Mouse (Mus musculus) myocyte (in vitro differentiated cells): ENCODE results near the gene Zswim8. TPM values are rescaled to one million over a fixed set of nuclear protein-coding genes. Genes with fewer than 3 reads are reported as not detected.

ENCODE experiments used
- H3K27me3 ChIP-seq: one replicate; pipeline ENCODE4 v1.6.1; 2011; ENCODE audit not compliant: control insufficient read depth, insufficient read depth, insufficient read length
- H3K36me3 ChIP-seq: one replicate; pipeline ENCODE4 v1.6.1; 2011; ENCODE audit not compliant: control insufficient read depth, insufficient read depth
- H3K4me2 ChIP-seq: one replicate; pipeline ENCODE4 v1.6.1; 2011; ENCODE audit warnings: low read depth, control low read depth
- H3K4me3 ChIP-seq: one replicate; pipeline ENCODE4 v1.5.1; 2011; ENCODE audit warnings: mild to moderate bottlenecking, control low read depth, moderate library complexity
- H3K79me2 ChIP-seq: one replicate; pipeline ENCODE4 v1.6.1; 2011; ENCODE audit not compliant: control insufficient read depth, insufficient read depth
- H3ac ChIP-seq: one replicate; pipeline ENCODE4 v1.6.1; 2011; ENCODE audit not compliant: control insufficient read depth, insufficient read length
- CEBPB ChIP-seq: IDR thresholded peaks from 2 replicates; pipeline ENCODE4 v1.6.1; 2011; ENCODE audit warnings: mild to moderate bottlenecking, moderate library complexity; ENCODE audit not compliant: poor library complexity, insufficient read depth, severe bottlenecking
- E2F4 ChIP-seq: IDR thresholded peaks from one replicate; pipeline ENCODE4 v1.6.1; 2011; ENCODE audit warnings: mild to moderate bottlenecking, control low read depth, moderate library complexity; ENCODE audit not compliant: insufficient read depth
- MAX ChIP-seq: IDR thresholded peaks from one replicate; pipeline ENCODE4 v1.6.1; 2011; ENCODE audit warnings: low read depth, mild to moderate bottlenecking, control low read depth
- MYOD1 ChIP-seq, 3 experiments: IDR thresholded peaks; one replicate each; pipeline ENCODE4 v1.6.1; 2011; ENCODE audit warnings: control low read depth in 2 of 3, low read depth in 2 of 3, mild to moderate bottlenecking in 2 of 3, moderate library complexity in 1 of 3; ENCODE audit not compliant: insufficient read length in 2 of 3, control insufficient read depth in 1 of 3
- MYOG ChIP-seq, 3 experiments: IDR thresholded peaks; one replicate each; pipeline ENCODE4 v1.6.1; 2011; ENCODE audit warnings: control low read depth in 2 of 3, low read depth in 2 of 3, mild to moderate bottlenecking in 2 of 3; ENCODE audit not compliant: insufficient read length in 2 of 3, control insufficient read depth in 1 of 3, insufficient read depth in 1 of 3
- POLR2A ChIP-seq: IDR thresholded peaks from one replicate; pipeline ENCODE4 v1.6.1; 2011; ENCODE audit warnings: low read depth, mild to moderate bottlenecking, control low read depth, moderate library complexity; ENCODE audit not compliant: insufficient read length
- POLR2AphosphoS2 ChIP-seq: IDR thresholded peaks from one replicate; pipeline ENCODE4 v1.6.1; 2011; ENCODE audit warnings: low read depth, control low read depth; ENCODE audit not compliant: insufficient read length
- REST ChIP-seq: IDR thresholded peaks from one replicate; pipeline ENCODE4 v1.6.1; 2011; ENCODE audit warnings: mild to moderate bottlenecking, control low read depth, moderate library complexity; ENCODE audit not compliant: insufficient read depth, insufficient read length
- SRF ChIP-seq: IDR thresholded peaks from one replicate; pipeline ENCODE4 v1.6.1; 2011; ENCODE audit warnings: low read depth; ENCODE audit not compliant: control insufficient read depth, insufficient read length
- TCF12 ChIP-seq: IDR thresholded peaks from one replicate; pipeline ENCODE4 v1.6.1; 2011; ENCODE audit warnings: mild to moderate bottlenecking, control low read depth; ENCODE audit not compliant: poor library complexity, insufficient read depth, severe bottlenecking
- TCF3 ChIP-seq: IDR thresholded peaks from one replicate; pipeline ENCODE4 v1.6.1; 2011; ENCODE audit warnings: low read depth, control low read depth; ENCODE audit not compliant: insufficient read length
- USF1 ChIP-seq: IDR thresholded peaks from one replicate; pipeline ENCODE4 v1.6.1; 2011; ENCODE audit warnings: low read depth, mild to moderate bottlenecking, control low read depth, moderate library complexity
- polyA plus RNA-seq: library from polyadenylated mRNA; unstranded; fragments of >200 nt; fragmentation: generic; extraction: Trizol; gene quantifications from one replicate; pipeline ENCODE4 v1.2.1, GENCODE M21; 2012; ENCODE audit warnings: missing spikeins

Zswim8 gene
- polyA plus RNA-seq, 1 experiment, result 74.9 TPM

GRCm38 (mm10) chr14:20730853-20731602 is 23.7 kb downstream of the Zswim8 start:
- Histone ChIP-seq H3K79me2 (no peaks in the 10 kb centered on the region), H3K27me3 (no peaks in the 10 kb centered on the region), H3K36me3 (peaks cover 37% of the 10 kb centered on the region), H3K4me2 (no peak overlapping the region), H3K4me3 (no peak overlapping the region), H3ac (no peak overlapping the region)
- TF ChIP-seq TCF12, result no peak
- no peak for TF ChIP-seq MYOD1 (IDR thresholded peaks at IDR 0.05; ENCODE audit: control insufficient read depth in 1 of 3, insufficient read length in 2 of 3, low read depth in 2 of 3)
- TF ChIP-seq SRF, result no peak
- TF ChIP-seq POLR2A, result no peak
- no peak for TF ChIP-seq E2F4
- no peak for TF ChIP-seq REST
- TF ChIP-seq MAX, result no peak
- TF ChIP-seq CEBPB, result no peak

DNA sequence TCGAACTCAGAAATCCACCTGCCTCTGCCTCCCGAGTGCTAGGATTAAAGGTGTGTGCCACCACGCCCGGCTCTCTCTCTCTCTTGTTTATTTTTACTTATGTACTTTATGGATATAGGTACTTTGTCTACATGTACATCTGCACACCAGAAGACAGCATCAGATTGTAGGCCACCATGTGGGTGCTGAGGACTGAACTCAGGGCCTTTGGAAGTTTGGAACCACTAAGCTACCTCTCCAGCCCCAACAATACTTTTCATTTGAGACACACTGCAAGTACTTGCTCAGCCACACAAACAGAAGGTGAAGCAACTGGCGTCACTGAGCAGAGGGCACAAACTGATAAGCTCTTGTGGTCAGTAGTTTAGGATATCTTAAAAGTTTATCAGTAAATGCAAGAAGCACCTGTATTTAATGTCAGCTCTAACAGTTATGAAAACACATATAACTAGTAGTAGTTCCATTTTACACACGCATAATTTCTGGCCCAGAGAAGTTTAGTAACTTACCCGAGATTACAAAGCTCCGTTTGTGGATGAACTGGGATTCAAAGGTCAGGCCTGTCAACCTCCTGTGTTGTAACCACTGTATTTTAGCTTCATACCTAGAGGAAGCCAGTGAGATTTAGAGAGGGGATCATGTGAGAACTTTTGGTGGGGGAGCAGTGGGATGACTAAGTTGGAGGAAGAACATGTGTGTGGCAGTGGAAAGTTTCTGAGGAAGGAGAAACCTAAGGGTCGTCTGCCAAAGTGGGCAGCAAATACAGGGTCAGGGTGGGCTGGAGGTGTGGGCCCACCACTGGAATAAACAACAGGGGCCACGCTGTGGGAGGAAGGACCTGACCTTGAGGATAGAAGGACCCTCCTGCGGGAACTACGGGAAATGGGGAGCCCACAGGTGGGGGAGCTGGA is 25.9 kb downstream of the Zswim8 start:
- peak overlapping the region; percentile 69 for H3K4me2 ChIP-seq
- H3ac ChIP-seq, result peak overlapping the region; percentile 98
- TF ChIP-seq TCF12 (no peak), REST (no peak), E2F4 (no peak)
- no peaks in the 10 kb centered on the region for H3K79me2 ChIP-seq
- peak overlapping the region; percentile 56 for H3K4me3 ChIP-seq
- H3K27me3 ChIP-seq, result no peaks in the 10 kb centered on the region
- peaks cover 29% of the 10 kb centered on the region for H3K36me3 ChIP-seq

GRCm38 (mm10) chr14:20733952-20734774 is 26.8 kb downstream of the Zswim8 start, which contains the start of gene Ndst2:
TSS of gene Ndst2 (minus strand) at chr14:20734562.
- H3K36me3 ChIP-seq, result peaks cover 20% of the 10 kb centered on the region
- no peaks in the 10 kb centered on the region for H3K79me2 ChIP-seq
- TF ChIP-seq MYOD1 (IDR thresholded peaks at IDR 0.05; ENCODE audit: control insufficient read depth in 1 of 3, insufficient read length in 2 of 3, low read depth in 2 of 3), result peak in 1 of 3 experiments; percentile 39
- no peak for TF ChIP-seq CEBPB
- no peak for TF ChIP-seq TCF3
- TF ChIP-seq POLR2A, result peak; percentile 93
- no peak for TF ChIP-seq TCF12
- no peak for TF ChIP-seq REST
- peak; percentile 95 for TF ChIP-seq POLR2AphosphoS2
- no peak for TF ChIP-seq MAX
- peak in 1 of 3 experiments; percentile 23 for TF ChIP-seq MYOG (IDR thresholded peaks at IDR 0.05; ENCODE audit: control insufficient read depth in 1 of 3, insufficient read depth in 1 of 3, insufficient read length in 2 of 3, low read depth in 2 of 3)
- H3K4me2 ChIP-seq, result peak within 1 kb of the TSS; percentile 69
- peak within 1 kb of the TSS; percentile 56 for H3K4me3 ChIP-seq
- no peaks in the 10 kb centered on the region for H3K27me3 ChIP-seq
- H3ac ChIP-seq, result peak within 1 kb of the TSS; percentile 98

GRCm38 (mm10) chr14:20735052-20735451 is 27.7 kb downstream of the Zswim8 start:
- peak overlapping the region; percentile 56 for H3K4me3 ChIP-seq

More at GRCm38 (mm10) chr14:20735052-20735451, 27.7 kb downstream of the Zswim8 start:
- Histone ChIP-seq H3K36me3 (peaks cover 19% of the 10 kb centered on the region), H3K79me2 (no peaks in the 10 kb centered on the region), H3ac (no peak overlapping the region), H3K27me3 (no peaks in the 10 kb centered on the region), H3K4me2 (peak overlapping the region; percentile 61)
- no peak for TF ChIP-seq MYOD1 (IDR thresholded peaks at IDR 0.05; ENCODE audit: control insufficient read depth in 1 of 3, insufficient read length in 2 of 3, low read depth in 2 of 3)
- no peak for TF ChIP-seq CEBPB
- TF ChIP-seq MAX, result no peak
- no peak for TF ChIP-seq TCF3
- no peak for TF ChIP-seq TCF12
- TF ChIP-seq USF1, result no peak
- TF ChIP-seq REST, result no peak
- no peak for TF ChIP-seq SRF
